Mouse (Mus musculus) cerebellum, adult 2 months (tissue): ENCODE measurements around the gene Dmpk.

Experiments
- CTCF ChIP-seq: fragments of 200-500 bp; IDR thresholded peaks from 2 replicates; pipeline ENCODE4 v1.5.1; 2011; ENCODE audit warnings: low read depth, mild to moderate bottlenecking, control low read depth, low read length, moderate library complexity, borderline replicate concordance; ENCODE audit not compliant: insufficient read depth
- POLR2A ChIP-seq: fragments of 200-500 bp; IDR thresholded peaks from 2 replicates; pipeline ENCODE4 v1.6.1; 2011; ENCODE audit warnings: low read length, control low read depth, borderline replicate concordance; ENCODE audit not compliant: insufficient read depth

DNA sequence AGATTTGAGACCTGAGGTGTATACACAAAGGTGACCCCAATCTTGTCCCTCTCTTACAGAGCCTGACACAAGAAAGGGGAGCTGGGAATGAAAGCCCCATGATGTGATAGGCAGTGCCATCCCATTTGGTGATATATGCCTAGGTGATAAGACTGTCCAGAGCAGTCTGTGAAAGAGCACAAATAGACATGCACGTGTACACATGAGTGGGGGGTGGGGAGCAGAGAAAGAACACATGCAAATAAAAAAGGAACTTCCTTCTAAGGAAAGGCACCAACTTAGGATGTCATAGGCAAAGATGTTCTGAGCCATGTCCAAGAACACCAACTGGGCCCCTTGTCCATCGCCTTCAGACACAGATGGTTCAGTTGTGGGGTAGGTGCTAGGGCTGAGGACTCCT, 20.8 kb downstream of the Dmpk start:
- TF ChIP-seq CTCF (no peak), POLR2A (no peak)
